Mouse (Mus musculus) liver, postnatal 0 days (tissue): ENCODE results near the gene Rab7. TPM values are rescaled to one million over a fixed set of nuclear protein-coding genes. Genes with fewer than 3 reads are reported as not detected.

Experiments used
- ATAC-seq: fragments of 200-750 bp; cut with Nextera tagmentation; 2 replicates; pipeline ENCODE4 v1.8.0; 2017; ENCODE audit warnings: mild to moderate bottlenecking, moderate library complexity
- DNase-seq: peaks from one replicate; pipeline ENCODE4 v3.0.0-alpha.2; 2016
- H3K27ac ChIP-seq: fragments of 300-500 bp; sonication (generic); 2 replicates; pipeline ENCODE4 v1.5.1; 2014; ENCODE audit warnings: antibody characterized with exemption, moderate library complexity, mild to moderate bottlenecking, low read depth
- H3K27me3 ChIP-seq: fragments of 300-500 bp; sonication (generic); 2 replicates; pipeline ENCODE4 v1.6.1; 2014; ENCODE audit warnings: low read length, control low read depth, mixed read lengths; ENCODE audit not compliant: insufficient read depth
- H3K36me3 ChIP-seq: fragments of 300-500 bp; sonication (generic); replicated peaks from 2 replicates; pipeline ENCODE4 v1.6.1; 2014; ENCODE audit warnings: mild to moderate bottlenecking, control low read depth, low read length, moderate library complexity, mixed read lengths; ENCODE audit not compliant: insufficient read depth
- H3K4me1 ChIP-seq: fragments of 300-500 bp; sonication (generic); 2 replicates; pipeline ENCODE4 v1.6.1; 2014; ENCODE audit warnings: antibody characterized with exemption, mild to moderate bottlenecking, control low read depth; ENCODE audit not compliant: insufficient read depth
- H3K4me2 ChIP-seq: fragments of 300-500 bp; sonication (generic); 2 replicates; pipeline ENCODE4 v1.6.1; 2014; ENCODE audit warnings: low read depth, mild to moderate bottlenecking, low read length, moderate library complexity, mixed read lengths
- H3K4me3 ChIP-seq: fragments of 300-500 bp; sonication (generic); 2 replicates; pipeline ENCODE4 v1.5.1; 2014; ENCODE audit warnings: low read depth, low read length
- H3K9ac ChIP-seq: fragments of 300-500 bp; sonication (generic); replicated peaks from 2 replicates; pipeline ENCODE4 v1.6.1; 2014; ENCODE audit warnings: mild to moderate bottlenecking, moderate library complexity
- H3K9me3 ChIP-seq: fragments of 300-500 bp; sonication (generic); 2 replicates; pipeline ENCODE4 v1.6.1; 2016; ENCODE audit warnings: mild to moderate bottlenecking, control low read depth, low read length, mixed read lengths
- CTCF ChIP-seq: sonication (generic); IDR thresholded peaks from 2 replicates; pipeline ENCODE4 v1.5.1; 2016; ENCODE audit warnings: antibody characterized with exemption, low read depth
- EP300 ChIP-seq: IDR thresholded peaks from 2 replicates; pipeline ENCODE4 v1.6.1; 2016; ENCODE audit warnings: antibody characterized with exemption, low read depth, mild to moderate bottlenecking
- WGBS: fragments of 180-500 bp; shearing (Covaris S2); extraction: QIAGEN DNeasy Blood & Tissue Kit; methylation state at CpG from one replicate; pipeline ENCODE4 v1.1.7; 2014; ENCODE audit not compliant: insufficient replicate concordance; 5-methylcytosine and 5-hydroxymethylcytosine counted together
- polyA plus RNA-seq: library from polyadenylated mRNA; unstranded; fragments of >200 nt; fragmentation: Nextera tagmentation; extraction: Ambion mirVana; gene quantifications from 2 replicates; pipeline ENCODE4 v1.2.1, GENCODE M21; 2015

Rab7 gene
- polyA plus RNA-seq, 1 experiment from 2014 or later: 110 TPM

DNA sequence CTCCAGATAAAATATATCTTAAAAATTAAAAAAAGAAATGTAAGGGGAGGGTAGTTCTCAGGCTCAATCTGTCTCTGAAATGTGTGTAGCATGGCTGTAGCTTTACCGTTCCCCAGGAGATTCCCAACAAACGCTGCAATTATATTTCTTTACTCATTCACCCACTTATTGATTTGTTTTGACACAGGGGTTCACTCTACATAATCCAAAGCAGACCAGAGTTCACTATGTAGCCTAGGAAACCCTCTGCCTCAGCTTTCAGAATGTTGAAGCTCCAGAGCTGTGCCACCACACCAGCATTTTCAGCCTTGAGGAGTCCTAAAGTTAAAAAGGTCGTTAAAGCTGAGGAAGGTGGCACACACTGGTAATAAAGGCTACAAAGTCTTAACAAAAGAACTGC lies 20.9 kb upstream of the Rab7 start:
- Histone ChIP-seq H3K27ac (peak overlapping the region; percentile 84), H3K9me3 (no peaks in the 10 kb centered on the region), H3K9ac (no peak overlapping the region)

DNA sequence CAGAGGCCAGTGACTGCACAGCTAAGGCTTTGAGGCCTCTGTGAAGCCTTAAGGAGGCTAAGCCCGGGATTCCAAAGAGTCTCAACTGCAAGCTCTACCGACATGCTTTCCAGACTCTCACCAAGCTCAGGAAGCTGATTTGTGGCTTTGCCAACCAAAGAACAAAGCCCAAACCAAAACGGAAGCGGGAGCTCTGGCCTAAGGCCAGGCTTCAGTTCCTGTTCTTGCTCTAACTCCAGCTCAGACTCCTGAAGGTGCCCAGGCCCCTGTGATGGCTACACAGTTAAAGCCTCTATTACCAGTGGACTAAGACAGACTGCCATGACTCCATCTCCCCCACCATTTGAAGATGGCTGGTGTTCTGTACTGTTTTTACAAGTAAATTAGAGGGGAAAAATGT lies 20.0 kb upstream of the Rab7 start:
- Histone ChIP-seq H3K27me3 (no peaks in the 10 kb centered on the region), H3K36me3 (no peaks in the 10 kb centered on the region), H3K4me3 (no peak overlapping the region), H3K9ac (no peak overlapping the region), H3K4me2 (no peak overlapping the region), H3K27ac (peak overlapping the region; percentile 84), H3K9me3 (no peaks in the 10 kb centered on the region), H3K4me1 (peaks cover 39% of the 10 kb centered on the region)
- no peak for ATAC-seq
- 12% methylated on average over 4 of the region's 4 CpGs for WGBS
- DNase-seq: peak; percentile 63
- TF ChIP-seq CTCF: no peak
- no peak for TF ChIP-seq EP300

More for the DNA sequence above, 20.9 kb upstream of the Rab7 start:
- H3K36me3 ChIP-seq: no peaks in the 10 kb centered on the region
- ATAC-seq: peak; percentile 80
- WGBS: 45% methylated on average over 3 of the region's 3 CpGs
- no peak for TF ChIP-seq CTCF
- TF ChIP-seq EP300: no peak; the same call in 1 of the 2 replicates
- H3K27me3 ChIP-seq: no peaks in the 10 kb centered on the region
- H3K4me1 ChIP-seq: peaks cover 39% of the 10 kb centered on the region
- H3K4me2 ChIP-seq: no peak overlapping the region
- no peak for DNase-seq
- H3K4me3 ChIP-seq: no peak overlapping the region

DNA sequence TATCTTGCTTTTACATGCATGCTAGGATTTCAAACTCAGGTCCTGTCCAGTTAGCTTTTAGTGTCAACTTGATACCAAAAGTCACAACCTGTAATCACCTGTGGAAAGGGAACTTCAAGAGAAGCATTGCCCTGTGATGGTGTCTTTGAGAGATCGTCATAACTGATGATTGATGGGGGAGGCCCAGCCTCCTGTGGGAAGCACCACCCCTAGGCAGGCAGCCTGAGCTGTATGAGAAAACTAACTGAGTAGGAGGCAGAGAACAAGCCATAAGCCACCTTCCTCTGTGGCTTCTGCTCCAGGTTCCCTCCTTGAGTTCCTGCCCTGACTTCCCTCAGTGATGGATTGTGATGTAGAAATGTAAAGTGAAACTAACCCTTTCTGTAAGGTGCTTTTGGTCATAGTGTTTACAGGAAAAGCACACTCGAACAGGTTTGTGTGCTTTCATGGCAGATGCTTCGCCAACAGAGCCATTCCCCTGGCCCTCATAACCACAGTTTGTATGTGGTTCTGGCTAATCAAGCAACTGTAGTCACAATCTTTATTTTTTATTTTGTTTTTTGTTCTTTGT lies 19.1 kb upstream of the Rab7 start:
- no peak for ATAC-seq
- TF ChIP-seq EP300 (no peak), CTCF (no peak)
- 50% methylated on average over 3 of the region's 3 CpGs for WGBS

DNA sequence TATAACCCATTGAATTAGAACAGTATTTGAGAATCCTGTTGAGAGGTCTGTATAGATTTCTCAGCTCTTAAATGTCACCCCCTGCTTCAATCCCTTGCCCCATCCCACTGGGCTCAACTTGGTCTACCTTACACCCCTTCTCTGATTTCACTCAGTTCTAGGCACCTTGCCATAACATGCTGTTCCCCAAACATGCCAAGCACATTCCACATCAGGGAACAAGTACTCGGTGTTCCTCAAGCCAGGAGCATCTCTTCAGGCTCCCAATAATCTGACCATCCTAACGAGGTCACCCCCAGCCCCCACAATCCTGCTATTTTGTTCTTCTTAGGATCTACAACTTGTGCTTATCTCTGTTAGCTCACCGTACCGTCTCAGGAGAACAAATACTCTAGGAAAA lies 17.3 kb upstream of the Rab7 start:
- DNase-seq: no peak
- Histone ChIP-seq H3K27me3 (no peaks in the 10 kb centered on the region), H3K36me3 (no peaks in the 10 kb centered on the region), H3K4me1 (peaks cover 30% of the 10 kb centered on the region), H3K27ac (no peak overlapping the region), H3K4me2 (no peak overlapping the region), H3K9me3 (no peaks in the 10 kb centered on the region), H3K4me3 (no peak overlapping the region), H3K9ac (no peak overlapping the region)
- TF ChIP-seq CTCF (no peak), EP300 (peak; percentile 82)
- ATAC-seq: peak; percentile 46
- 67% methylated on average over 4 of the region's 4 CpGs for WGBS

More for the DNA sequence above, 19.1 kb upstream of the Rab7 start:
- no peaks in the 10 kb centered on the region for H3K9me3 ChIP-seq
- H3K9ac ChIP-seq: no peak overlapping the region
- H3K4me3 ChIP-seq: no peak overlapping the region
- no peak for DNase-seq
- H3K27me3 ChIP-seq: no peaks in the 10 kb centered on the region
- no peak overlapping the region for H3K4me2 ChIP-seq
- H3K4me1 ChIP-seq: peaks cover 30% of the 10 kb centered on the region
- no peaks in the 10 kb centered on the region for H3K36me3 ChIP-seq
- H3K27ac ChIP-seq: peak overlapping the region; percentile 84

DNA sequence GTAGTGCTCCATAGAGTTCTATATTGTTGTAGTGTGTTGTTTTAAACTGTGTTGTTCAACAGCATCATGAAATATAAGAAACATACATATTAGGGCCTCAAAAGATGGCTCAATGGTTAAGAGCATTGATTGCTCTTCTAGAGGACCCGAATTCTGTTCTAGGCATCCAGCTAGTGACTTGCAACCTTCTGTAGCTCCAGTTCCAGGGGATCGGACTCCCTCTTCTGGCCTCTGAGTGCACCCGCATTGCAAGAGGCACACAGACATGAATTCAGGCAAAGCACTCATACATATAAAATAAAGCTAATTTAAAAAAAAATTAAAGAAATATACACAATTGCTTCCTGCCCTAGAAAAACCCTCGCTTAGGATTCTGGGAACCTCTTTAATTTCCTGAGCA lies 16.3 kb upstream of the Rab7 start:
- Histone ChIP-seq H3K4me2 (no peak overlapping the region), H3K4me3 (no peak overlapping the region), H3K27me3 (no peaks in the 10 kb centered on the region), H3K36me3 (no peaks in the 10 kb centered on the region), H3K27ac (no peak overlapping the region), H3K9me3 (no peaks in the 10 kb centered on the region), H3K4me1 (peaks cover 34% of the 10 kb centered on the region), H3K9ac (no peak overlapping the region)
- 83% methylated on average over 4 of the region's 4 CpGs for WGBS
- DNase-seq (no peak), ATAC-seq (no peak)
- TF ChIP-seq CTCF (no peak), EP300 (no peak)

DNA sequence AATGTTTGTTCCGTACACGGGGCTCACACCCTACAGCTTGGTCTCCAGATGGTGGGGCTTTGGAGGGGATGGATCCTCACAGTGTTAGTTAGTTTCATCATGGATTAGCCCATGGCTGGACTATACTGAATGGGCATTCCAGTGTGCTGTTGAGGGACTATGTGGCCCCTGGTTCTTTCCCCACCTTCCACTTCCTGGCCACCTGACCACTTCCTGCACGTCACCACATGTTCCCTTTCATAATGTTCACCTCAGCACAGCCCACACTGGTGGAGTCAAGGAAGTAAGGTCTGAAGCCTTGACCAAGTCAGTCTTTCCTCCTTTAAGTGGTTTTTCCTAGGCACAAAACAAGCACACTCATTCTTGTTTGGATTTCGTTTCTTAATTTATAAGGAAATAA lies 15.5 kb upstream of the Rab7 start:
- Histone ChIP-seq H3K4me2 (no peak overlapping the region), H3K4me3 (no peak overlapping the region), H3K9ac (no peak overlapping the region), H3K9me3 (no peaks in the 10 kb centered on the region), H3K27me3 (no peaks in the 10 kb centered on the region), H3K27ac (peak overlapping the region; percentile 9; the same call in 1 of the 2 replicates), H3K36me3 (no peaks in the 10 kb centered on the region), H3K4me1 (peaks cover 41% of the 10 kb centered on the region)
- DNase-seq (peak; percentile 51), ATAC-seq (peak; percentile 43)
- no peak for TF ChIP-seq CTCF
- TF ChIP-seq EP300: peak; percentile 64; the same call in 1 of the 2 replicates
- 38% methylated on average over 4 of the region's 4 CpGs for WGBS

DNA sequence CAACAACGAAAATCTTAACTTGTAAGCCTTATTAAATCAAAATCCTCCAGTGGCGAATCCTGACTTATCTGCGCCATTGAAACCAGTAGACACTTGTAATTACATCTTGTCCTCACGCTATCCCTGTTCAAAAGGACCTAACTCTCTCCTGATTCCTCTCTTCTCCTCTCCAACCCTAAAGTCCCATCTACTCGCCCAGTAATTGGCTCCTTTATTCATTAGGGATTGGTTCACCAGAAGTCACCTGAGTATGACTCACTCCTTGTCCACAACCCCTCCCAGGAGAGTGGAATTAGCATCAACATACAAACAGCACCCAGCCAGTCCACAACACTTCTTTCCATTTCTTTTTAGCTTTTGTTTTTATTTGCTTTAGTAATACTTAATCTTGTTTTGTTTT lies 14.8 kb upstream of the Rab7 start:
- no peak for ATAC-seq
- Histone ChIP-seq H3K4me2 (no peak overlapping the region), H3K4me1 (peaks cover 38% of the 10 kb centered on the region), H3K9ac (no peak overlapping the region), H3K36me3 (no peaks in the 10 kb centered on the region), H3K4me3 (no peak overlapping the region), H3K27me3 (no peaks in the 10 kb centered on the region), H3K9me3 (no peaks in the 10 kb centered on the region), H3K27ac (peak overlapping the region; percentile 9)
- DNase-seq: no peak
- TF ChIP-seq EP300 (no peak), CTCF (no peak)
- 82% methylated on average over 5 of the region's 5 CpGs for WGBS
